Mouse (Mus musculus) inflammation-experienced regulatory T-cells, adult 16 weeks (primary cell): ENCODE results near the gene Cypt15. TPM values are rescaled to one million over a fixed set of nuclear protein-coding genes. Genes with fewer than 3 reads are reported as not detected.

Source experiments
- polyA plus RNA-seq: library from polyadenylated mRNA; unstranded; fragments of 100-300 nt; shearing (Covaris generic); gene quantifications from one replicate; pipeline ENCODE4 v1.2.1, GENCODE M21; 2017

Gene Cypt15
- not detected for polyA plus RNA-seq

GRCm38 (mm10) chrX:39345967-39346366 is at the start of gene Cypt15:
Cypt15 (plus strand) TSS chrX:39346267.

